Mouse (Mus musculus): ENCODE measurements around the gene Rhog. TPM values are rescaled to one million over a fixed set of nuclear protein-coding genes. Genes with fewer than 3 reads are reported as not detected.

Gene Rhog
- polyA plus RNA-seq, 2 experiments, result 31.4 to 53.4 TPM

GRCm38 (mm10) chr7:102244782-102245535 is 10.9 kb downstream of the Rhog start:
- no peak for ATAC-seq (ENCODE audit: insufficient read depth)
- H3K4me3 ChIP-seq (ENCODE audit: insufficient read depth in 1 of 2, low read depth in 2 of 2, low read length in 2 of 2), result no peak overlapping the region
- peaks cover 51 to 70% of the 10 kb centered on the region in 2 experiments for H3K4me1 ChIP-seq (replicated peaks; ENCODE audit: control insufficient read depth in 2 of 2, insufficient read depth in 2 of 2, low read length in 1 of 2)
- no peaks in the 10 kb centered on the region for H3K27me3 ChIP-seq (ENCODE audit: control insufficient read depth, insufficient read depth, low read length)
- peaks cover 12% of the 10 kb centered on the region for H3K36me3 ChIP-seq (replicated peaks; ENCODE audit: control insufficient read depth, insufficient read depth, low read depth)
- H3K9ac ChIP-seq (replicated peaks), result no peak overlapping the region
- no peak overlapping the region for H3K27ac ChIP-seq
- H3K9me3 ChIP-seq (ENCODE audit: control insufficient read depth, low read length), result no peaks in the 10 kb centered on the region
- peak overlapping the region; percentile 14; the same call in 1 of the 2 replicates for H3K4me2 ChIP-seq (ENCODE audit: low read depth)
- TF ChIP-seq EP300 (IDR thresholded peaks at IDR 0.05; ENCODE audit: low read depth), result no peak
- no peak for TF ChIP-seq CTCF (IDR thresholded peaks at IDR 0.05; ENCODE audit: low read depth)
- WGBS (ENCODE audit: insufficient replicate concordance), result 49% methylated on average over 3 of the region's 3 CpGs
- DNase-seq (ENCODE audit: low read depth in 3 of 3, low spot score in 3 of 3), result no peak

GRCm38 (mm10) chr7:102243870-102244269 is 12.0 kb downstream of the Rhog start:
- H3K36me3 ChIP-seq (replicated peaks; ENCODE audit: control insufficient read depth, insufficient read depth, low read depth), result peaks cover 21% of the 10 kb centered on the region
- TF ChIP-seq EP300 (IDR thresholded peaks at IDR 0.05; ENCODE audit: low read depth) (no peak), CTCF (IDR thresholded peaks at IDR 0.05; ENCODE audit: low read depth) (no peak)

GRCm38 (mm10) chr7:102242917-102243316 is 12.9 kb downstream of the Rhog start:
- Histone ChIP-seq H3K27ac (no peak overlapping the region), H3K4me1 (replicated peaks; ENCODE audit: control insufficient read depth in 2 of 2, insufficient read depth in 2 of 2, low read length in 1 of 2) (peaks cover 44 to 59% of the 10 kb centered on the region in 2 experiments), H3K4me2 (ENCODE audit: low read depth) (no peak overlapping the region; the same call in 1 of the 2 replicates), H3K9ac (replicated peaks) (no peak overlapping the region), H3K4me3 (ENCODE audit: insufficient read depth in 1 of 2, low read depth in 2 of 2, low read length in 2 of 2) (no peak overlapping the region), H3K27me3 (ENCODE audit: control insufficient read depth, insufficient read depth, low read length) (no peaks in the 10 kb centered on the region), H3K36me3 (replicated peaks; ENCODE audit: control insufficient read depth, insufficient read depth, low read depth) (peaks cover 31% of the 10 kb centered on the region), H3K9me3 (ENCODE audit: control insufficient read depth, low read length) (no peaks in the 10 kb centered on the region)
- no peak for DNase-seq (ENCODE audit: low read depth in 3 of 3, low spot score in 3 of 3)
- 31% methylated on average over 3 of the region's 3 CpGs for WGBS (ENCODE audit: insufficient replicate concordance)
- ATAC-seq (ENCODE audit: insufficient read depth), result no peak
- TF ChIP-seq CTCF (IDR thresholded peaks at IDR 0.05; ENCODE audit: low read depth) (no peak), EP300 (IDR thresholded peaks at IDR 0.05; ENCODE audit: low read depth) (no peak)

More at GRCm38 (mm10) chr7:102243870-102244269, 12.0 kb downstream of the Rhog start:
- no peak overlapping the region for H3K27ac ChIP-seq
- no peaks in the 10 kb centered on the region for H3K9me3 ChIP-seq (ENCODE audit: control insufficient read depth, low read length)
- peak overlapping the region; percentile 2; the same call in 1 of the 2 replicates for H3K4me2 ChIP-seq (ENCODE audit: low read depth)
- no peak overlapping the region for H3K9ac ChIP-seq (replicated peaks)
- DNase-seq (ENCODE audit: low read depth in 3 of 3, low spot score in 3 of 3) (no peak), ATAC-seq (ENCODE audit: insufficient read depth) (no peak)
- 20% methylated on average over 2 of the region's 2 CpGs for WGBS (ENCODE audit: insufficient replicate concordance)
- peaks cover 51 to 68% of the 10 kb centered on the region in 2 experiments for H3K4me1 ChIP-seq (replicated peaks; ENCODE audit: control insufficient read depth in 2 of 2, insufficient read depth in 2 of 2, low read length in 1 of 2)
- no peaks in the 10 kb centered on the region for H3K27me3 ChIP-seq (ENCODE audit: control insufficient read depth, insufficient read depth, low read length)
- H3K4me3 ChIP-seq (ENCODE audit: insufficient read depth in 1 of 2, low read depth in 2 of 2, low read length in 2 of 2), result no peak overlapping the region

- Histone ChIP-seq H3K4me1 (replicated peaks; ENCODE audit: control insufficient read depth in 2 of 2, insufficient read depth in 2 of 2, low read length in 1 of 2) (peaks cover 39 to 53% of the 10 kb centered on the region in 2 experiments), H3K9me3 (ENCODE audit: control insufficient read depth, low read length) (no peaks in the 10 kb centered on the region), H3K27me3 (ENCODE audit: control insufficient read depth, insufficient read depth, low read length) (no peaks in the 10 kb centered on the region), H3K27ac (no peak overlapping the region), H3K9ac (replicated peaks) (no peak overlapping the region; the same call in 1 of the 2 replicates), H3K4me2 (ENCODE audit: low read depth) (no peak overlapping the region), H3K36me3 (replicated peaks; ENCODE audit: control insufficient read depth, insufficient read depth, low read depth) (peaks cover 35% of the 10 kb centered on the region), H3K4me3 (ENCODE audit: insufficient read depth in 1 of 2, low read depth in 2 of 2, low read length in 2 of 2) (no peak overlapping the region)
- no peak for DNase-seq (ENCODE audit: low read depth in 3 of 3, low spot score in 3 of 3)
- 50% methylated on average over 5 of the region's 5 CpGs for WGBS (ENCODE audit: insufficient replicate concordance)
- TF ChIP-seq EP300 (IDR thresholded peaks at IDR 0.05; ENCODE audit: low read depth), result no peak
- TF ChIP-seq CTCF (IDR thresholded peaks at IDR 0.05; ENCODE audit: low read depth), result no peak
- no peak for ATAC-seq (ENCODE audit: insufficient read depth)
Measured at GRCm38 (mm10) chr7:102242371-102242770, 13.5 kb downstream of the Rhog start.

- WGBS (ENCODE audit: insufficient replicate concordance), result 86% methylated on average over 16 of the region's 16 CpGs
- ATAC-seq (ENCODE audit: insufficient read depth), result no peak
- no peak overlapping the region for H3K9ac ChIP-seq (replicated peaks)
- H3K36me3 ChIP-seq (replicated peaks; ENCODE audit: control insufficient read depth, insufficient read depth, low read depth), result peaks cover 35% of the 10 kb centered on the region
- no peak overlapping the region for H3K27ac ChIP-seq
- H3K4me2 ChIP-seq (ENCODE audit: low read depth), result no peak overlapping the region
- H3K27me3 ChIP-seq (ENCODE audit: control insufficient read depth, insufficient read depth, low read length), result no peaks in the 10 kb centered on the region
- peaks cover 15 to 25% of the 10 kb centered on the region in 2 experiments for H3K4me1 ChIP-seq (replicated peaks; ENCODE audit: control insufficient read depth in 2 of 2, insufficient read depth in 2 of 2, low read length in 1 of 2)
- H3K9me3 ChIP-seq (ENCODE audit: control insufficient read depth, low read length), result no peaks in the 10 kb centered on the region
- no peak for TF ChIP-seq EP300 (IDR thresholded peaks at IDR 0.05; ENCODE audit: low read depth)
- no peak for TF ChIP-seq CTCF (IDR thresholded peaks at IDR 0.05; ENCODE audit: low read depth)
- DNase-seq (ENCODE audit: low read depth in 3 of 3, low spot score in 3 of 3), result no peak
- H3K4me3 ChIP-seq (ENCODE audit: insufficient read depth in 1 of 2, low read depth in 2 of 2, low read length in 2 of 2), result no peak overlapping the region
Measured at GRCm38 (mm10) chr7:102239591-102239990, 16.3 kb downstream of the Rhog start.
